Comparison of ENCODE assay signal across 16 mouse cellular contexts in genomic region chr7:111098196-111098595, GRCm38 (mm10).
"Had no signal": no experiment of that assay in that cellular context is flagged by ENCODE, and none has a peak within 500 bp of the region (broad histone marks: within the 10 kb centered on the region; RNA-seq: fewer than 3 reads in every experiment).

No protein-coding gene starts in this region.

- DNase-seq: left cerebral cortex, postnatal 4 days; liver, embryonic 13.5 days; lung, adult 2 months; lung, postnatal 14 days; retina, postnatal 1 day; right cerebral cortex, postnatal 25 days; spleen, adult 18-20 months; thymus, adult 2 months; thymus, postnatal 14 days; thymus, postnatal 4 days had no signal

- H3K9ac ChIP-seq: hindbrain, embryonic 15.5 days; limb, embryonic 12.5 days; limb, embryonic 15.5 days; liver, embryonic 13.5 days; midbrain, embryonic 13.5 days had no signal

- H3K4me2 ChIP-seq: hindbrain, embryonic 15.5 days; limb, embryonic 12.5 days; limb, embryonic 15.5 days; liver, embryonic 13.5 days; midbrain, embryonic 13.5 days had no signal

- H3K27me3 ChIP-seq: hindbrain, embryonic 15.5 days; limb, embryonic 12.5 days; limb, embryonic 15.5 days; liver, embryonic 13.5 days; midbrain, embryonic 13.5 days had no signal

- H3K36me3 ChIP-seq: hindbrain, embryonic 15.5 days; limb, embryonic 12.5 days; limb, embryonic 15.5 days; liver, embryonic 13.5 days; midbrain, embryonic 13.5 days had no signal

- H3K4me3 ChIP-seq: hindbrain, embryonic 15.5 days; limb, embryonic 12.5 days; limb, embryonic 15.5 days; liver, embryonic 13.5 days; midbrain, embryonic 13.5 days had no signal

- H3K4me1 ChIP-seq: hindbrain, embryonic 15.5 days; limb, embryonic 12.5 days; limb, embryonic 15.5 days; midbrain, embryonic 13.5 days had no signal

- H3K9me3 ChIP-seq: hindbrain, embryonic 15.5 days; limb, embryonic 12.5 days; limb, embryonic 15.5 days; liver, embryonic 13.5 days; midbrain, embryonic 13.5 days had no signal

- ATAC-seq: midbrain, embryonic 13.5 days; midbrain, embryonic 16.5 days had no signal

- H3K27ac ChIP-seq: hindbrain, embryonic 15.5 days; limb, embryonic 12.5 days; limb, embryonic 15.5 days; liver, embryonic 13.5 days; macrophage; midbrain, embryonic 13.5 days had no signal
